Mouse (Mus musculus) intestine, embryonic 16.5 days (tissue): ENCODE results near the gene Dglucy. TPM values are rescaled to one million over a fixed set of nuclear protein-coding genes. Genes with fewer than 3 reads are reported as not detected.

Experiments used
- ATAC-seq: fragments of 200-750 bp; cut with Nextera tagmentation; 2 replicates; pipeline ENCODE4 v1.8.0; 2017; ENCODE audit warnings: moderate TSS enrichment, moderate library complexity
- H3K27ac ChIP-seq: fragments of 300-500 bp; sonication (generic); 2 replicates; pipeline ENCODE4 v1.5.1; 2014; ENCODE audit warnings: mild to moderate bottlenecking, low read length
- H3K27me3 ChIP-seq: fragments of 300-500 bp; sonication (generic); replicated peaks from 2 replicates; pipeline ENCODE4 v1.6.1; 2014; ENCODE audit warnings: low read length, control low read depth, mixed read lengths; ENCODE audit not compliant: control insufficient read depth, insufficient read depth
- H3K36me3 ChIP-seq: fragments of 300-500 bp; sonication (generic); 2 replicates; pipeline ENCODE4 v1.6.1; 2014; ENCODE audit warnings: low read length, control low read depth; ENCODE audit not compliant: control insufficient read depth, insufficient read depth
- H3K4me1 ChIP-seq: fragments of 300-500 bp; sonication (generic); 2 replicates; pipeline ENCODE4 v1.6.1; 2014; ENCODE audit warnings: low read length, control low read depth, mixed read lengths; ENCODE audit not compliant: control insufficient read depth, insufficient read depth
- H3K4me2 ChIP-seq: fragments of 300-500 bp; sonication (generic); 2 replicates; pipeline ENCODE4 v1.6.1; 2014; ENCODE audit warnings: low read depth, low read length, control low read depth
- H3K4me3 ChIP-seq: fragments of 300-500 bp; sonication (generic); 2 replicates; pipeline ENCODE4 v1.5.1; 2014; ENCODE audit warnings: mild to moderate bottlenecking, low read length
- H3K9ac ChIP-seq: fragments of 300-500 bp; sonication (generic); 2 replicates; pipeline ENCODE4 v1.6.1; 2014; ENCODE audit warnings: low read depth, low read length
- H3K9me3 ChIP-seq: fragments of 300-500 bp; sonication (generic); 2 replicates; pipeline ENCODE4 v1.6.1; 2016; ENCODE audit warnings: low read length, control low read depth; ENCODE audit not compliant: control insufficient read depth
- WGBS: fragments of 180-500 bp; shearing (Covaris S2); extraction: QIAGEN DNeasy Blood & Tissue Kit; methylation state at CpG from one replicate; pipeline ENCODE4 v1.1.7; 2014; 5-methylcytosine and 5-hydroxymethylcytosine counted together
- polyA plus RNA-seq: library from polyadenylated mRNA; unstranded; fragments of >200 nt; fragmentation: Nextera tagmentation; extraction: Ambion mirVana; gene quantifications from 2 replicates; pipeline ENCODE4 v1.2.1, GENCODE M21; 2015

Gene Dglucy
- polyA plus RNA-seq, 1 experiment from 2014 or later, result 2.6 TPM

DNA sequence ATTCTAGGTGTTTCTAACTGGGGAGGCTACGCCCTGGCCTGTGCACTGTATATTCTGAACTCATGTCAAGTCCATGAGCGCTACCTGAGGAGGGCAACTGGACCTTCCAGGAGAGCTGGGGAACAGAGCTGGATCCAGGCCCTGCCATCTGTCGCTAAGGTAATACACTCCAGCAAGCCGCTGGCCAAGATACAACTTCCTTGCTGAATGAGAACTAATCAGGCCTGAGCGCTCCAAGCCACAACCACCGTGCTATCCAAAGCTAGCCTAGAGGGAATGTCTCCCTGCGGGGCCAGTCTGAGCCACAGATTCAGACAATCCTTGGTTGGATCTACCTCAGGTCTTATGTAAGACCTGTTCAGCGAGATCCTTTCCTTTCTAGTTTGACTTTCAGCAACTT is 88.2 kb downstream of the Dglucy start:
- no peak overlapping the region for H3K4me2 ChIP-seq
- H3K9me3 ChIP-seq, result no peaks in the 10 kb centered on the region; the same call in 1 of the 2 replicates
- no peaks in the 10 kb centered on the region for H3K4me1 ChIP-seq
- no peak for ATAC-seq
- 88% methylated on average over 8 of the region's 8 CpGs for WGBS
- no peak overlapping the region for H3K27ac ChIP-seq
- H3K9ac ChIP-seq, result no peak overlapping the region
- no peaks in the 10 kb centered on the region for H3K27me3 ChIP-seq
- no peaks in the 10 kb centered on the region for H3K36me3 ChIP-seq
- H3K4me3 ChIP-seq, result no peak overlapping the region

GRCm38 (mm10) chr12:100868049-100868622 is 89.3 kb downstream of the Dglucy start:
- no peak for ATAC-seq
- Histone ChIP-seq H3K4me2 (no peak overlapping the region), H3K9me3 (no peaks in the 10 kb centered on the region; the same call in 1 of the 2 replicates), H3K4me1 (no peaks in the 10 kb centered on the region), H3K4me3 (no peak overlapping the region), H3K27me3 (no peaks in the 10 kb centered on the region), H3K36me3 (no peaks in the 10 kb centered on the region), H3K27ac (no peak overlapping the region), H3K9ac (no peak overlapping the region)
- 63% methylated on average over 4 of the region's 4 CpGs for WGBS

DNA sequence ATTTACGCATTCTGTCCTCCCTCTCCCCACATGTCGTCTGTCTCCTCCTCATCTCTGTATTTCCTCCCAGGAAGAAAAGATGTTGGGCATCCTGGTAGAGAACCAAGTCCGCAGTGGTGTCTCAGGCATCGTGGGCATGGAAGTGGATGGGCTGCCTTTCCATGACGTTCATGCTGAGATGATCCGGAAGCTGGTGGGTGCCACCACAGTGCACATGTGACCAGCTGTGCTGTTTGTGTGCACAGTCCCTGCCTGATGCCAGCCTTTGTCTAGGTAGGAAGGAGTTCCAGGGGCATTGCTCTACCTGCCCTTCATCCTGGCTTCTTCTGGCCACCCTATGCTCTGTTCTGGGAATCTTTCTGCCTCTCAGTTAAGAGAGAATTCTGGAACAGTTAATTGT is 92.4 kb downstream of the Dglucy start:
- WGBS, result 92% methylated on average over 6 of the region's 6 CpGs
- H3K27ac ChIP-seq, result no peak overlapping the region
- H3K4me1 ChIP-seq, result no peaks in the 10 kb centered on the region
- H3K9ac ChIP-seq, result no peak overlapping the region
- no peaks in the 10 kb centered on the region; the same call in 1 of the 2 replicates for H3K9me3 ChIP-seq
- no peaks in the 10 kb centered on the region for H3K27me3 ChIP-seq
- no peak overlapping the region for H3K4me3 ChIP-seq
- no peak for ATAC-seq
- H3K36me3 ChIP-seq, result no peaks in the 10 kb centered on the region
- H3K4me2 ChIP-seq, result no peak overlapping the region

- no peak overlapping the region for H3K4me3 ChIP-seq
- no peak overlapping the region for H3K9ac ChIP-seq
- WGBS, result 94% methylated on average over 2 of the region's 2 CpGs
- no peaks in the 10 kb centered on the region; the same call in 1 of the 2 replicates for H3K9me3 ChIP-seq
- no peaks in the 10 kb centered on the region for H3K27me3 ChIP-seq
- no peak for ATAC-seq
- no peak overlapping the region for H3K4me2 ChIP-seq
- no peak overlapping the region for H3K27ac ChIP-seq
- no peaks in the 10 kb centered on the region for H3K36me3 ChIP-seq
- no peaks in the 10 kb centered on the region for H3K4me1 ChIP-seq
Measured at GRCm38 (mm10) chr12:100871841-100872240, 93.0 kb downstream of the Dglucy start.

DNA sequence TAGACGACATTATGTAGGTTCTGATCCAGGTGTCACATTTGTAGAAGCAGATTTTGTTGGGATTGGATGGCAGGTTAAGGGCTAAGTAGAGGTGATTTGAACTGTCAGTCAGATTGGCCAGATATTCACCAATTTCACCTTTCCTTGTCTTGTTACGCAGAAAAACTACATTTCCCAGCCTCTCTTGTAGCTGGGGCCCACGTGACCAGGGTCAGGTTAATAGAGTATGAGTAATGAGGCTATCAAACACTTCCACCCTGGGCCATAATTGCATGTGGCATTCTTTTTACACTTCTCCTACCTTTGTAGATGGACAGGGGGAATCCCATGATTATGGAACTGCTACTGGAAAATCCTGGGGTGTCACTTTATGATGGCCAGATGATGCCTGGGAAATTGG is 94.8 kb downstream of the Dglucy start:
- no peak for ATAC-seq
- no peak overlapping the region for H3K27ac ChIP-seq
- WGBS, result 83% methylated on average over 3 of the region's 3 CpGs

DNA sequence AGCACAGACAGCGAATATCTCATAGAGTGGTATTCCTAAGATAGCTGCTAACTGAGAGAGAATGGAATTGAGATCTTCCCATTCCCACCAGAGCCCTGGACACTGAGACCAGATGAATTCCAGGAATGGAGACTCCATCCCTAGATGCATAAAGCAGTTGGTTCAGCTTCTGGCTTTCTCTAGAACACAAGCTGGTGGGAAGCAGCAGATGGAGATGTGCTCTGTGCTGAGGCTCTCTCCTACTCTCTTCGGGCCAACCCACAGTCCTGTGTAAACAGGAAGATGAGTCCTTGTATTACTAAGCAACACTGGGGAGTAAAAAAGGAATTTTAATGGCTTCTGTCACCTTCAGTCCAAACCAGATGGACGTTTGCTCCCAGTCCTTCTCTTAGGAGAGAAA is 96.7 kb downstream of the Dglucy start:
- Histone ChIP-seq H3K4me3 (no peak overlapping the region), H3K9ac (no peak overlapping the region), H3K27me3 (no peaks in the 10 kb centered on the region), H3K36me3 (no peaks in the 10 kb centered on the region), H3K4me1 (no peaks in the 10 kb centered on the region), H3K9me3 (no peaks in the 10 kb centered on the region), H3K27ac (no peak overlapping the region), H3K4me2 (no peak overlapping the region)
- no peak for ATAC-seq
- WGBS, result 36% methylated on average over 3 of the region's 3 CpGs

More for the DNA sequence above, 94.8 kb downstream of the Dglucy start:
- Histone ChIP-seq H3K9me3 (no peaks in the 10 kb centered on the region; the same call in 1 of the 2 replicates), H3K36me3 (no peaks in the 10 kb centered on the region), H3K4me3 (no peak overlapping the region), H3K4me1 (no peaks in the 10 kb centered on the region), H3K4me2 (no peak overlapping the region), H3K27me3 (no peaks in the 10 kb centered on the region), H3K9ac (no peak overlapping the region)

- no peak overlapping the region for H3K4me3 ChIP-seq
- WGBS, result 66% methylated on average over 5 of the region's 6 CpGs
- H3K4me2 ChIP-seq, result no peak overlapping the region
- no peak overlapping the region for H3K9ac ChIP-seq
- no peaks in the 10 kb centered on the region for H3K36me3 ChIP-seq
- H3K4me1 ChIP-seq, result no peaks in the 10 kb centered on the region
- H3K27ac ChIP-seq, result no peak overlapping the region
- no peak for ATAC-seq
- H3K27me3 ChIP-seq, result no peaks in the 10 kb centered on the region
- no peaks in the 10 kb centered on the region for H3K9me3 ChIP-seq
Measured at GRCm38 (mm10) chr12:100875960-100876359, 97.1 kb downstream of the Dglucy start.

DNA sequence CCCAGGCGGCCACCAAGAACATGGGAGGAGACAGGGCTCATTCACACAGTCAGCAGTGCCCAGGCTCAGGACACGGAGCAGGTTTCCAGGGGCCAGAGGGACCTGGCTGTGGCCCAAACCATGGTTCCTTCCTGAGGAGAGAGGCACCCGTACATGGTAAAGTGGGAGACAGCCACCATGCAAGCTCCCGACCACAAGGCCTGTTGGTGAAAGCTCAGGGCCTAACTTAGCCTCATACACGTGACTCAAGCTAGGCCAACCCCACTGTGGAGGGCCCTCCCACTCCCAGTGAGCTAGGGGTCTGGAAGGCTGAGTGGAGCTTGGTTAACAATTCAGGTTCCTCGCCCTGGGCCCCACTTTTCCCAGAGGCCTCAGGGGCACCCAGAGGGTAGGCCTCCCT is 99.1 kb downstream of the Dglucy start:
- no peak overlapping the region for H3K9ac ChIP-seq
- no peak overlapping the region for H3K4me2 ChIP-seq
- no peaks in the 10 kb centered on the region for H3K9me3 ChIP-seq
- H3K27me3 ChIP-seq, result no peaks in the 10 kb centered on the region
- ATAC-seq, result no peak
- H3K27ac ChIP-seq, result no peak overlapping the region
- H3K4me3 ChIP-seq, result no peak overlapping the region
- H3K36me3 ChIP-seq, result no peaks in the 10 kb centered on the region
- no peaks in the 10 kb centered on the region for H3K4me1 ChIP-seq
- 76% methylated on average over 6 of the region's 6 CpGs for WGBS

DNA sequence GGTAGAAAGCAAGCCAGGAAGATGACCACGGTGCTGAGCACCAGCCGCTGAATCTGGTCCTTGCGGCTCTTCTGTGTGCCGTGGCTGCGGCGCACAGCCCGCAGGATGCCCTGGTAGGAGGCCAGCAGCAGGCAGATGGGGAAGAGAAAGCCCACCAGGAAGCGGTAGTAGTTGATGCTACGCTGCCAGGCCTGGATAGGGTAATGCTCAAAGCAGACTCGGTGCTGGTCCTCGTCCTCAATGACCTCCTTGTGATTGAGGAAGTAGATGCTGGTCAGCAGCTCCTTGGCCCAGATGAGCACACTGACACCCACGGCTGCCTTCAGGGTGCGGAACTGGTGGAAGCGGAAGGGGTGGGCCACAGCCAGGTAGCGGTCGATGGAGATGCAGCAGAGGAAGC is 99.7 kb downstream of the Dglucy start:
- ATAC-seq, result no peak
- Histone ChIP-seq H3K4me1 (no peaks in the 10 kb centered on the region; the same call in 1 of the 2 replicates), H3K9ac (no peak overlapping the region), H3K4me2 (no peak overlapping the region), H3K27ac (no peak overlapping the region), H3K9me3 (no peaks in the 10 kb centered on the region), H3K36me3 (no peaks in the 10 kb centered on the region), H3K27me3 (no peaks in the 10 kb centered on the region), H3K4me3 (no peak overlapping the region)
- 89% methylated on average over 16 of the region's 16 CpGs for WGBS

DNA sequence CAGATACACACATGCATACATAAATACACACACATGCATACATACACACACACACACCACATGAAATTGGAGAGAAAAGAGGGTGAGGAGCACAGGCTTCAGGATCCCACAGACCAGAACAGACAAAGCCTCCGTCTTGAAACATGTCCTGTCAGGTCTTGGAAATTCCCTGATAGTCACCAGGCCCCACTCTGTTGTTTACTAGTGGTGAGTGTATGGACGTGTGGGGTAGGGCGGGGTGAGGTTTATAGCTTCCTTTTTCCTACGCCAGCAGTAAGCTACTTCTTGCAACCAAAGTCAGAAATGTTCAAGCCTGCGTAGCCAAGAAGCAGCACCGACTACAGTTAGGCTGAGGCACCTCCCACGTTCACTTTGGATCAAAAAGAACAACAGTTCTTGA is 104.3 kb downstream of the Dglucy start:
- no peak overlapping the region for H3K27ac ChIP-seq
- H3K36me3 ChIP-seq, result no peaks in the 10 kb centered on the region
- H3K9ac ChIP-seq, result no peak overlapping the region
- no peak overlapping the region for H3K4me2 ChIP-seq
- no peaks in the 10 kb centered on the region; the same call in 1 of the 2 replicates for H3K4me1 ChIP-seq
- 36% methylated on average over 7 of the region's 7 CpGs for WGBS
- H3K4me3 ChIP-seq, result no peak overlapping the region
- H3K9me3 ChIP-seq, result no peaks in the 10 kb centered on the region
- no peak for ATAC-seq
- no peaks in the 10 kb centered on the region for H3K27me3 ChIP-seq
